Mouse (Mus musculus) bone marrow macrophage, adult 2 months (primary cell): ENCODE measurements around the gene Got1.

Source experiments
- CTCF ChIP-seq: IDR thresholded peaks from 2 replicates; pipeline ENCODE4 v1.5.1; 2012; ENCODE audit warnings: low read depth, mild to moderate bottlenecking, low read length, moderate library complexity
- POLR2A ChIP-seq: IDR thresholded peaks from 2 replicates; pipeline ENCODE4 v1.6.1; 2012; ENCODE audit warnings: mild to moderate bottlenecking, low read depth, low read length, borderline replicate concordance

GRCm38 (mm10) chr19:43525104-43525482 lies 688 bp upstream of the Got1 start:
- TF ChIP-seq POLR2A = no peak
- no peak for TF ChIP-seq CTCF
